Comparison of ENCODE assay signal across 28 mouse cellular contexts in the genomic region with DNA sequence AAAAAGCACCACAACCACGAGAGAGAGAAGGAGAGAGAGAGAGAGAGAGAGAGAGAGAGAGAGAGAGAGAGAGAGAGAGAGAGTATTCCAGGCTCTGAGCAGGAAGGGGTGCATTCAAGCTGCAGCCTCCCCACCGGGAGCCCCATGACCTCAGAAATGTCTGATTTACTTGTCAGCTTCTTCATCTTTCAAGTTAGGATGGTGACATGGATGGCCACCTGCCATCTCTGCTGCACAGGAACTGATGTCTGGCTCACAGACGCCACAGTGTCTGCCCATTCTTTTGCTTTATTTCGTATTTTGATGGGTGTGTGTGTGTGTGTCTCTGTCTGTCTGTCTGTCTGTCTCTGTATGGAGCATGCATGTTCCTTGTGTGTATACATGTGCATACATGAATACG.
"Had no signal": no experiment of that assay in that cellular context is flagged by ENCODE, and none has a peak within 500 bp of the region (broad histone marks: within the 10 kb centered on the region; RNA-seq: fewer than 3 reads in every experiment).

No protein-coding gene starts in this region.

- H3K36me3 ChIP-seq: heart, embryonic 13.5 days; heart, embryonic 15.5 days; intestine, embryonic 15.5 days; limb, embryonic 10.5 days; limb, embryonic 12.5 days; liver, embryonic 13.5 days; liver, embryonic 15.5 days had no signal

- H3K27me3 ChIP-seq: heart, embryonic 13.5 days; heart, embryonic 15.5 days; intestine, embryonic 15.5 days; limb, embryonic 12.5 days; liver, embryonic 13.5 days; liver, embryonic 15.5 days had no signal

- H3K4me3 ChIP-seq: heart, adult 2 months; heart, embryonic 13.5 days; heart, embryonic 15.5 days; intestine, embryonic 15.5 days; layer of hippocampus, adult 2 months; left cerebral cortex, adult 2 months; limb, embryonic 10.5 days; limb, embryonic 12.5 days; liver, embryonic 13.5 days; liver, embryonic 15.5 days had no signal

- H3K9me3 ChIP-seq: heart, embryonic 13.5 days; heart, embryonic 15.5 days; intestine, embryonic 15.5 days; limb, embryonic 10.5 days; limb, embryonic 12.5 days; liver, embryonic 15.5 days had no signal

- H3K9ac ChIP-seq: heart, embryonic 13.5 days; heart, embryonic 15.5 days; hindbrain, embryonic 14.5 days; intestine, embryonic 15.5 days; limb, embryonic 12.5 days; liver, embryonic 13.5 days; liver, embryonic 15.5 days; liver, postnatal 0 days had no signal

- H3K4me2 ChIP-seq: heart, embryonic 11.5 days; heart, embryonic 13.5 days; heart, embryonic 15.5 days; hindbrain, embryonic 14.5 days; intestine, embryonic 15.5 days; limb, embryonic 12.5 days; liver, embryonic 11.5 days; liver, embryonic 13.5 days; liver, embryonic 15.5 days had no signal

- H3K27ac ChIP-seq: heart, adult 2 months; heart, embryonic 13.5 days; heart, embryonic 15.5 days; hindbrain, embryonic 14.5 days; intestine, embryonic 15.5 days; layer of hippocampus, adult 2 months; left cerebral cortex, adult 2 months; limb, embryonic 10.5 days; limb, embryonic 12.5 days; liver, embryonic 13.5 days; liver, embryonic 15.5 days had no signal

- H3K4me1 ChIP-seq: heart, embryonic 13.5 days; heart, embryonic 15.5 days; intestine, embryonic 15.5 days; limb, embryonic 10.5 days; limb, embryonic 12.5 days; liver, embryonic 13.5 days; liver, embryonic 15.5 days had no signal

- ATAC-seq: hindbrain, embryonic 16.5 days; inflammation-experienced regulatory T-cells, adult 6 months; intestine, embryonic 15.5 days; intestine, postnatal 0 days; liver, postnatal 0 days had no signal

- DNase-seq: gastrocnemius, postnatal 14 days; gastrocnemius, postnatal 36 days; heart, adult 11 months; heart, adult 2 months; heart, postnatal 14 days; heart, postnatal 36 days; kidney, adult 18-20 months; kidney, adult 8-10 months; kidney, postnatal 10 days; kidney, postnatal 25 days; kidney, postnatal 4 days; liver; liver, embryonic 13.5 days; liver, postnatal 0 days had no signal
